Mouse (Mus musculus): ENCODE data around the gene Abcc1. TPM values are rescaled to one million over a fixed set of nuclear protein-coding genes. Genes with fewer than 3 reads are reported as not detected.

The Abcc1 gene
- total RNA-seq (2021) = 10 to 100 TPM; 14.9 to 16.5 TPM
- long read RNA-seq, experiment 1, partial matches to known transcripts = 5 of 5 reads
- long read RNA-seq, experiment 1, other reads (novel, unspliced or antisense) = 0 of 5 reads
- long read RNA-seq, experiment 2, partial matches to known transcripts = 6 of 8 reads
- long read RNA-seq, experiment 2, other reads (novel, unspliced or antisense) = 2 of 8 reads

DNA sequence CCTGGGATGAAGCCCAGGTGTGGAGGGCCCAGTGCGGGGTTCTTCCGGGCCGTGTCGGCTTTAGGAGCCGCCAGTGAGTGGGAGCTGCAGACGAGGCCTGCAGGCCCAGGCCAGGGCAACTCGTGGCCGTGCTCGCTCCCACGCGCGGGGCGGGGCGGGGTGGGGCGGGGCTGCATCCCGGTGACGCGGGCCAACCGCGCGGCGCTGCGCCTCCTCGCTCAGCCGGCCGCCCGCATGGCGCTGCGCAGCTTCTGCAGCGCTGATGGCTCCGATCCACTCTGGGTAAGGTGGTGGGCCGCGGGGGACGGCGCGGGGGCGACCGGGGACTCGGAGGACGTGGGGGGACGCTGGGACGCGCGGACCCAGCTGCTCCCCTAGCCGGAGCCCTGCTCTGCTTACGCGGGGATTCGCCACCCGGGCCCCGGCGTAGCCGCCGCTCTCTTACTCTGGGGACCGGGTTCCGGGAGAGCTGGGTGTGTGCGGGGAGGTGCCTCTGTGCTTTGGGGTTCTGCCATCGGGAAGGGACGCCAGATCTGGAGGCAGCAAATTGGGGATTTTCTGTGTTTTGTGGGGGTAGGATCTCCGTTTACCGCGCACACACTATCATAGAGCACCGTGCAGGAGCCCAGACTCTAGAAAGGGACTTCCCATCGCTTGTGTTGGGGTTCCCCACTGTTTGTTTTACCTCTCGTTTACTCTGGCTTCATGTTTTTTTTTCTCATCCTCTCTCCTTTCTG, at the start of gene Abcc1:
Gene Abcc1, plus strand, starts transcription at position 197 of the 737 bp plus-strand sequence.
- peak; percentile 75 to 86 for DNase-seq (ENCODE audit: low spot score in 2 of 2)

DNA sequence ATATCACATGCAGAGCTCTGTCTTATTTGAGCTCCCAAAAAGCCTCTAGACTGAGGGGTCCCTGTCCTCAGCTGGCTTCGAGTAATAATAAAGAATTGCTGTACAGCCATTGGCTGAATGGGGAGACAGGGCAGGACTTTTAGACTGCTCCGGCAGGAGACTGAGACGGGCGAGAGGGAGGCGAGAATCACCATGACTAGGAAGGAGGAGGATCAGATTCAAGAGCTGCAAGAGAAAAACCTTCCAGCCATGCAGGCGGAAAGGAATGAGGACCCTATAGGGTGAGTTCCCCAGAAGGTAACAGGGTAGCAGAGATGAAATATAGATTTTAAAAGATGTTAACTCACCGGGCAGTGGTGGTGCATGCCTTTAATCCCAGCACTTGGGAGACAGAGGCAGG, 48.4 kb upstream of the Abcc1 start:
- no peak for DNase-seq (ENCODE audit: low spot score in 2 of 2)

- peak; percentile 98 for DNase-seq (ENCODE audit: low spot score in 2 of 2)
Observed at GRCm38 (mm10) chr16:14316884-14317876, 44.2 kb upstream of the Abcc1 start, which contains the start of gene Fopnl. TSS of gene Fopnl (minus strand) at chr16:14317405.

- DNase-seq (ENCODE audit: low spot score in 2 of 2) = no peak
Observed at GRCm38 (mm10) chr16:14319681-14320080, 41.7 kb upstream of the Abcc1 start.

DNA sequence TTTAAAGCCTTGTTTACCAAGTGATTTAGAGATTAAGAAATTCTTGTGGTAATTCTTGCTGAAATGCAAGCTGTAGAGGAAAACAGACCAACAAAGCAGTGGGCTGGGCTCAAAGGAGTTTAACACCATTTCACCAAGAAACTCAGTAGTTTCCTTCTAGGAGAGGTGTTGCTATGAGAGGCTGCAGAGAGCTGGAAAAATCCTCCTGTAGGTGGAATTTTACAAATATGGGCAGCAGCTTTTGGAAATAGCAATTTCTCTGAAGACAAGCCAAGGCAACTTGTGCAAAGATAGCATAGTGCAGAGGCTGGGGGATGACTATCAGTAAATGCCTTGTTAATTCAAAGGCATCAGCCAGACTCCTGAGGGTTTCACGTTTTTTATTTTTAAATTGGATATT, 40.9 kb upstream of the Abcc1 start:
- DNase-seq (ENCODE audit: low spot score in 2 of 2) = peak in 1 of 2 experiments; percentile 13

DNA sequence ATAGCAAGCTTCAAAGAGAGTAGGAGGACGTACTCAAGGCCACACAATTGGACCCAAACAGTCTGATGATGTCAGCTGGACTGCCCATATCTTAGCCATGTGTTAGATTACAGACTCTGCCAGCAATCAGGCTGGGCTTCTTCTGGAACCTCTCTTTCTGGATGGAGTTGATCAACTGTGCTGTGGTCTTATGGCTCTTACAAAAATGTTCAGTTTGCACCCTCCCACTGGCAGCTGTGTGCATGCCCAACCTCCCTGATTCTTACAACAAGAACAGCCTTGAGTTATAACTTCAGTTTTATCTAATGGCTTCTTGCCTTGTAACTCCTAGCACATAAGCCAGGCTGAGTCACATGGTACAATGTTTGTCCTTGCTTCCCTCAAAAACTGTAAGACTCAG, 33.2 kb upstream of the Abcc1 start:
- no peak for DNase-seq (ENCODE audit: low spot score in 2 of 2)

GRCm38 (mm10) chr16:14344967-14345366, 16.4 kb upstream of the Abcc1 start:
- no peak for DNase-seq (ENCODE audit: low spot score in 2 of 2)

DNA sequence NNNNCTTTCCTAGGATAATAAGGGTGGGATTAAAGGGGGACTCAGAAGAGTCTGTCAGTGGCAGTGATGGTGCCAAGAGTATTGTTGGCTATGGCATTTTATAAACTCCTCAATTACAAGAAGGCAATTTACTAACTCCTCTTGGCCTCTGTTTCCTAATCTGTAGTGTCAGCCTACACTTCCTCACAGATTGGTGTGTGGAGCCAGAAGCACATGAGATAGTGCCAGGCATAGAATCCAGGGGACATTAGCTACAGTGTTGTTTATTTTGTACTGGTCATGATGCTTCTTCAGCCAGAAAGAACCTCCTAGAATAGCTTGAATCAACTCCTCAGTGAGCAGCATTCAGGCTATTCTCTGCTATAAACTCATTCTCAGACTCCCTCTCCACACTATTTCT, 9.8 kb upstream of the Abcc1 start:
- DNase-seq (ENCODE audit: low spot score in 2 of 2) = no peak

DNA sequence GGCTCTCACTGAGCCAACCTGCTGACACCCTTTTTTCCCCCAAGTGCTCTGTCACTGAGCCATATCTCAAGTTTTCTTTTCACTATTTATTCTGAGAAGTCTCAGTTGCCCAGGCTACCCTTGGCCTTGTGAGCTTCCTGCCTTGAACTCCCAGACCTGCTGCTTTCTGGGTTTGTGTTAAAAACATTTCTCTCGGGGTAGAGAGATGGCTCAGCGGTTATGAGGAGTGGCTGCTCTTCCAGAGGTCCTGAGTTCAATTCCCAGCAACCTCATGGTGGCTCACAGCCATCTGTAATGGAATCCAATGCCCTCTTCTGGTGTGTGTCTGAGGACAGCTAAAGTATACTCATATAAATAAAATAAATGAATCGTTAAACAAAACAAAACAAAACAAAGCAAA, 9.1 kb upstream of the Abcc1 start:
- DNase-seq (ENCODE audit: low spot score in 2 of 2) = no peak

DNA sequence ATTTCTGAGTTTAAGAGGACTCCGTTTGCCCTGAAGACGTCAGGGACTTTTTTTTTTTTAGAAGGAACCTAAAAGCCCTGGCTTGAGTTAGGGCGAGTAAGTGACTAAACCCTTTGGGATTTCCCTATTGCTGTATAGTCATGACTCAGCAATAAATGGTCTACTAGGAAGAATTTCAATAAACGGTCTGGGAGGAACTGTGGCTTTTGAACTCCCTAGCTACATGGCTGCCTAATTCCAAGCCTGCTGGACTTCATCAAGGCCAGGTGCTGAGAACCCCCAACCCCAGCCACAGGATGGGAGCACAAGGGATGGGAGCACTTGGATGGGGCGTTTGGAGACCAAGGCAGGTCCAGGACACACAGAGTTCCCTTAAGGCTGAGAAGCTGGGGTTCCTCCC, 8.7 kb upstream of the Abcc1 start:
- DNase-seq (ENCODE audit: low spot score in 2 of 2) = no peak

DNA sequence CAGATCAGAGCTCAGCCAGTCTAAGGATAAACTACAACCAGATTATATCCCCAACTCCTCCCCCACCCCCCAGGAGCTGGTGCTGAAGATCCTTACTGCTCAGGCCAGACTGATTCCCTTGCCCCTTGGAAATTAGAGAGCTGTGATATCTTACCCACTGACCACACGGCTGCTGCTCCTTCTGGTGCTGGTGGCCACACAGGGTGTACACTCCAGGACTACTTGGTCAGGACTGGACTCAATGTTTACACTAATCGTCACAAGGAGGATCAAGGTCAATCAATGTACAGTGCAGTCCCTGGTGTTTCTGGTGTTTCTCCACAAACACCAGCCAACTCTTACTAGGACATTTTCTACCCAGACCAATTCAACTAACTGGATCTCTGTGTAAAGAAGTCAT, 3.5 kb upstream of the Abcc1 start:
- no peak for DNase-seq (ENCODE audit: low spot score in 2 of 2)

- no peak for DNase-seq (ENCODE audit: low spot score in 2 of 2)
Observed at GRCm38 (mm10) chr16:14358531-14358930, 2.8 kb upstream of the Abcc1 start.

GRCm38 (mm10) chr16:14360931-14361330, 427 bp upstream of the Abcc1 start:
- DNase-seq (ENCODE audit: low spot score in 2 of 2) = peak; percentile 34 to 38

DNA sequence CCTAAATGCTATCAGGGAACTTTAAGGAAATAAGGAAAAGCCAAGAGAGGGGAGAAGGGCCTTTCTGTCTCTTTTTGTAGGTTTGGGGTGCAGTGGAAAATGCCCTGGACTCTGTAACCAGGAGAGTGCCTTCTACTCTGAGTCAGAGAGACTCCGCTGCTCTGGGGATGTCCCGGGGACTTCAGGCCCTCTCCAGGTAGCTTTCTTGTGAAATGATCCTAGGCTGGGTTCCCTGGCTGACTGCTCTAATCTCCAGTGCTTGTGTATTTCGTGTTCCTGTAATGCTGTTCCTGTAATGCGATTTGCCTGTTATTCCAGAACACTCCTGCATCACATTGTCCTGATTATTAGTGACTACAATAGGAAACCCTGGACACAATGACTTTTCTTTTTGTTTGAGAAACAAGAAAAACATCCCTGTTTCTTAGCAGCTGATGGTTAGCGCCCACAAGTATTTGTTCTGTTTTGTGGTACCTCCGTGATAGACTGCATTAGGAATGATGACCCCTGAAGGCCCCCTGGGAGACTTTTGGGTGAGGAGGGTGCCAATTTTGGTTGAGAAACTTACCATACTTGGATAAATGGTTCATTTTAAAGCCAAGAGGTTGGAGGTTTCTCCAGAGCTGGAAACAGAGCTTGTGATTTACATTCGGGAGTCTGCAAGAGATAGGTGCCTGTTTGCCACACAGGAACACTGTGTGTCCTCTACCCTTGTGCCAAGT, 902 bp downstream of the Abcc1 start:
- DNase-seq (ENCODE audit: low spot score in 2 of 2) = no peak

- no peak for DNase-seq (ENCODE audit: low spot score in 2 of 2)
Observed at GRCm38 (mm10) chr16:14363496-14363895, 2.1 kb downstream of the Abcc1 start.

- DNase-seq (ENCODE audit: low spot score in 2 of 2) = no peak
Observed at GRCm38 (mm10) chr16:14364066-14364465, 2.7 kb downstream of the Abcc1 start.

GRCm38 (mm10) chr16:14365457-14365856, 4.1 kb downstream of the Abcc1 start:
- no peak for DNase-seq (ENCODE audit: low spot score in 2 of 2)

DNA sequence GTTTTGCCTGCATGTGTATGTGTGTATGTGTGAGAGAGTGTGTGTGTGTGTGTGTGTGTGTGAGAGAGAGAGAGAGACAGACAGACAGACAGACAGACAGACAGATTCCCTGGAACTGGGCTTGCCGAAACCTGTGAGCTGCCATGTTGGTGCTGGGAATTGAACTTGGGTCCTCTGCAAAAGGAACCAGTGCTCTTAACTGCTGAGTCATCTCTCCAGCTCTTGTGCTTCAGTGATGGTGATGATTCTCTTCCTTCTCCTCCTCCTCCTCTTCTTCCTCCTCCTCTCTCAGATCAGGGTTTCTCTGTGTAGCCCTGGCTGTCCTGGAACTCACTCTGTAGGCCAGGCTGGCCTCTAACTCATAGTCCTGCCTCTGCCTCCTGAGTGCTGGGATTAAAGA, 4.7 kb downstream of the Abcc1 start:
- DNase-seq (ENCODE audit: low spot score in 2 of 2) = no peak

- peak; percentile 17 to 50 for DNase-seq (ENCODE audit: low spot score in 2 of 2)
Observed at GRCm38 (mm10) chr16:14371367-14371766, 10.0 kb downstream of the Abcc1 start.

DNA sequence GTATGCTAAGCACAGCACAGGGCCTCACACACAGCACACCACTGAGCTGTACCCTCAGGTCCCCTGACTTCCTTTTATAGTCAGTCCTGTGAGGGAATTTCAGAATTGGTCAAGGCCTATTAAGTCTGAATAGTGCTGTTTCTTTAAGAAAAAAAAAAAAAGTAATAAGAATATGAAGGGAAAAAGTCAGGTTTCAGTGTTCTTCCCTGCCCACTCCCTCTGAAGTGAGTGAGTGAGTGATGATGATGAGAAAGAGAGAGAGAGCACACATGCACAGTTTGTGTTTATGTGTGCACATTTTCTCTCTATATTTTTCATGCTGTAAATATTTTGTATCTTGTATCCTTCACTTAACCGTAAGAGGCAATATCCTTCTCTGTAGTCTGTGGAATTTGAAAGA, 11.0 kb downstream of the Abcc1 start:
- DNase-seq (ENCODE audit: low spot score in 2 of 2) = no peak

DNA sequence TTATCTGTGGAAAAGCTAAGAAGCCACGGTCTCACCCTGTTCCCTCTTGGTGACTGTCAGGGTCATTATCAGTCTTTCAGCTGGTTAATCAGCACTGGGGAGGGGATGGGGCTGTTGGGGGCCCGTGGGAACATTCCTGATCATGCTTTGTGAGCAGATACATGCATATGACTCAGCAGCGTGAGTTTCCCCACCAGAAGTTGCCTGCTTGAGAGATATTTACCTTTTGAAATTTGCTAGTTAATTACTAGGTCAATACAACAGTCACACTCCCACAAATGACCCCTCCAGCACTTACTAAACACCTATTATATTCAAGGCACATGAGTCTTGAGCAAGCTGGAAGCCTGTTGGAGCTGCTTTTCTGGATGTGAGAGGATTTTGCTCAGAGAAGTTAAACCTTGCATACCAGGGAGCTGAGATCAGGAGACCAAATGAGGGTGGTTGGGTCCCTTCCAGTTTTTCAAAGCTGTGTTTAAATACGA, 11.5 kb downstream of the Abcc1 start:
- no peak for DNase-seq (ENCODE audit: low spot score in 2 of 2)

Data from left cerebral cortex, adult 18-20 months (tissue).